Mouse (Mus musculus) heart, postnatal 0 days (tissue): ENCODE data around the gene Rsrp1.

Source experiments
- CTCF ChIP-seq: IDR thresholded peaks from 2 replicates; pipeline ENCODE4 v1.5.1; 2016; ENCODE audit warnings: antibody characterized with exemption, control low read depth, low read depth
- EP300 ChIP-seq: IDR thresholded peaks from 2 replicates; pipeline ENCODE4 v1.6.1; 2016; ENCODE audit warnings: antibody characterized with exemption, low read depth

GRCm38 (mm10) chr4:134922925-134923244 lies 507 bp upstream of the Rsrp1 start:
- TF ChIP-seq CTCF (no peak), EP300 (no peak; the same call in 1 of the 2 replicates)
